Mouse (Mus musculus) midbrain, embryonic 14.5 days (tissue): ENCODE measurements around the gene Larp6. TPM values are rescaled to one million over a fixed set of nuclear protein-coding genes. Genes with fewer than 3 reads are reported as not detected.
A peak's percentile ranks its signal among the peaks of the same experiment; 100 is the strongest.

Source experiments
- ATAC-seq: fragments of 200-750 bp; cut with Nextera tagmentation; 2 replicates; pipeline ENCODE4 v1.8.0; 2017; ENCODE audit warnings: moderate number of reproducible peaks, moderate library complexity; ENCODE audit not compliant: low FRiP score, low TSS enrichment
- DNase-seq: peaks from one replicate; pipeline ENCODE4 v3.0.0-alpha.2; 2015
- H3K27ac ChIP-seq: fragments of 300-500 bp; sonication (generic); replicated peaks from 2 replicates; pipeline ENCODE4 v1.5.1; 2014; ENCODE audit warnings: mild to moderate bottlenecking, low read depth, low read length, moderate library complexity
- H3K27me3 ChIP-seq: fragments of 300-500 bp; sonication (generic); 2 replicates; pipeline ENCODE4 v1.6.1; 2014; ENCODE audit warnings: low read length, control low read depth, mixed read lengths; ENCODE audit not compliant: control insufficient read depth, insufficient read depth
- H3K36me3 ChIP-seq: fragments of 300-500 bp; sonication (generic); 2 replicates; pipeline ENCODE4 v1.6.1; 2014; ENCODE audit warnings: low read length, control low read depth; ENCODE audit not compliant: control insufficient read depth, insufficient read depth
- H3K4me1 ChIP-seq: fragments of 300-500 bp; sonication (generic); 2 replicates; pipeline ENCODE4 v1.6.1; 2014; ENCODE audit warnings: mild to moderate bottlenecking, antibody characterized with exemption, low read length, control low read depth; ENCODE audit not compliant: control insufficient read depth, insufficient read depth
- H3K4me2 ChIP-seq: fragments of 300-500 bp; sonication (generic); 2 replicates; pipeline ENCODE4 v1.6.1; 2014; ENCODE audit warnings: mild to moderate bottlenecking, low read length, moderate library complexity
- H3K4me3 ChIP-seq: fragments of 300-500 bp; sonication (generic); replicated peaks from 2 replicates; pipeline ENCODE4 v1.5.1; 2014; ENCODE audit warnings: low read depth, low read length
- H3K9ac ChIP-seq: fragments of 300-500 bp; sonication (generic); replicated peaks from 2 replicates; pipeline ENCODE4 v1.6.1; 2014; ENCODE audit warnings: mild to moderate bottlenecking, low read length, moderate library complexity
- H3K9me3 ChIP-seq: fragments of 300-500 bp; sonication (generic); 2 replicates; pipeline ENCODE4 v1.6.1; 2016; ENCODE audit warnings: low read length, control low read depth, mixed read lengths; ENCODE audit not compliant: control insufficient read depth
- WGBS: fragments of 180-500 bp; shearing (Covaris S2); extraction: QIAGEN DNeasy Blood & Tissue Kit; methylation state at CpG from one replicate; pipeline ENCODE4 v1.1.7; 2014; 5-methylcytosine and 5-hydroxymethylcytosine counted together
- polyA plus RNA-seq: library from polyadenylated mRNA; unstranded; fragments of >200 nt; fragmentation: Nextera tagmentation; extraction: Ambion mirVana; gene quantifications from 2 replicates; pipeline ENCODE4 v1.2.1, GENCODE M21; 2014

Larp6 gene
- polyA plus RNA-seq, 1 experiment from 2014 or later, result 13.7 TPM

GRCm38 (mm10) chr9:60746561-60746960 lies 33.8 kb downstream of the Larp6 start:
- Histone ChIP-seq H3K27ac (no peak overlapping the region), H3K9me3 (no peaks in the 10 kb centered on the region), H3K4me2 (no peak overlapping the region), H3K4me1 (no peaks in the 10 kb centered on the region), H3K4me3 (no peak overlapping the region), H3K36me3 (no peaks in the 10 kb centered on the region), H3K9ac (no peak overlapping the region), H3K27me3 (no peaks in the 10 kb centered on the region)
- no peak for DNase-seq
- 59% methylated on average over 6 of the region's 6 CpGs for WGBS
- no peak for ATAC-seq

- Histone ChIP-seq H3K36me3 (no peaks in the 10 kb centered on the region), H3K4me3 (no peak overlapping the region), H3K27ac (no peak overlapping the region), H3K4me2 (no peak overlapping the region), H3K9ac (no peak overlapping the region), H3K27me3 (no peaks in the 10 kb centered on the region), H3K4me1 (no peaks in the 10 kb centered on the region), H3K9me3 (no peaks in the 10 kb centered on the region)
- ATAC-seq, result no peak
- no peak for DNase-seq
- 94% methylated on average over 5 of the region's 5 CpGs for WGBS
Observed at GRCm38 (mm10) chr9:60747672-60748071, 34.9 kb downstream of the Larp6 start.

GRCm38 (mm10) chr9:60748191-60748590 lies 35.4 kb downstream of the Larp6 start:
- Histone ChIP-seq H3K4me1 (no peaks in the 10 kb centered on the region), H3K27ac (no peak overlapping the region), H3K9ac (no peak overlapping the region), H3K27me3 (no peaks in the 10 kb centered on the region), H3K4me2 (no peak overlapping the region), H3K9me3 (no peaks in the 10 kb centered on the region), H3K4me3 (no peak overlapping the region), H3K36me3 (no peaks in the 10 kb centered on the region)
- DNase-seq (no peak), ATAC-seq (no peak)
- 75% methylated on average over 2 of the region's 2 CpGs for WGBS

GRCm38 (mm10) chr9:60749105-60749504 lies 36.3 kb downstream of the Larp6 start:
- no peak for DNase-seq
- Histone ChIP-seq H3K27me3 (no peaks in the 10 kb centered on the region), H3K27ac (no peak overlapping the region), H3K9me3 (no peaks in the 10 kb centered on the region), H3K9ac (no peak overlapping the region), H3K36me3 (no peaks in the 10 kb centered on the region), H3K4me3 (no peak overlapping the region), H3K4me2 (no peak overlapping the region), H3K4me1 (no peaks in the 10 kb centered on the region)
- WGBS, result 87% methylated on average over 2 of the region's 2 CpGs
- no peak for ATAC-seq

GRCm38 (mm10) chr9:60751098-60751497 lies 38.3 kb downstream of the Larp6 start:
- no peaks in the 10 kb centered on the region for H3K36me3 ChIP-seq
- H3K4me2 ChIP-seq, result no peak overlapping the region
- no peak for DNase-seq
- no peak for ATAC-seq
- H3K4me3 ChIP-seq, result no peak overlapping the region
- no peak overlapping the region for H3K27ac ChIP-seq
- H3K9ac ChIP-seq, result no peak overlapping the region
- H3K9me3 ChIP-seq, result no peaks in the 10 kb centered on the region
- no peaks in the 10 kb centered on the region for H3K4me1 ChIP-seq
- no peaks in the 10 kb centered on the region for H3K27me3 ChIP-seq
- WGBS, result 90% methylated on average over 5 of the region's 5 CpGs

GRCm38 (mm10) chr9:60751971-60752370 lies 39.2 kb downstream of the Larp6 start:
- WGBS, result 76% methylated on average over 6 of the region's 6 CpGs
- no peak overlapping the region for H3K4me2 ChIP-seq

GRCm38 (mm10) chr9:60752636-60753035 lies 39.8 kb downstream of the Larp6 start:
- Histone ChIP-seq H3K4me1 (no peaks in the 10 kb centered on the region), H3K27ac (no peak overlapping the region), H3K36me3 (no peaks in the 10 kb centered on the region), H3K4me3 (no peak overlapping the region), H3K27me3 (no peaks in the 10 kb centered on the region), H3K4me2 (no peak overlapping the region), H3K9ac (no peak overlapping the region), H3K9me3 (no peaks in the 10 kb centered on the region)
- ATAC-seq (no peak), DNase-seq (no peak)

More at GRCm38 (mm10) chr9:60751971-60752370, 39.2 kb downstream of the Larp6 start:
- H3K9ac ChIP-seq, result no peak overlapping the region
- no peak overlapping the region for H3K4me3 ChIP-seq
- H3K27ac ChIP-seq, result no peak overlapping the region
- no peaks in the 10 kb centered on the region for H3K4me1 ChIP-seq
- no peak for ATAC-seq
- DNase-seq, result no peak
- no peaks in the 10 kb centered on the region for H3K36me3 ChIP-seq
- H3K9me3 ChIP-seq, result no peaks in the 10 kb centered on the region
- no peaks in the 10 kb centered on the region for H3K27me3 ChIP-seq

GRCm38 (mm10) chr9:60756258-60756657 lies 43.5 kb downstream of the Larp6 start:
- 36% methylated on average over 6 of the region's 6 CpGs for WGBS
- H3K4me2 ChIP-seq, result no peak overlapping the region
- no peaks in the 10 kb centered on the region for H3K36me3 ChIP-seq
- ATAC-seq (no peak), DNase-seq (peak; percentile 85)
- H3K27me3 ChIP-seq, result no peaks in the 10 kb centered on the region
- H3K27ac ChIP-seq, result no peak overlapping the region
- H3K4me1 ChIP-seq, result no peaks in the 10 kb centered on the region
- H3K4me3 ChIP-seq, result no peak overlapping the region
- H3K9ac ChIP-seq, result no peak overlapping the region
- no peaks in the 10 kb centered on the region for H3K9me3 ChIP-seq

GRCm38 (mm10) chr9:60756866-60757740 lies 44.3 kb downstream of the Larp6 start:
- no peaks in the 10 kb centered on the region for H3K9me3 ChIP-seq
- no peaks in the 10 kb centered on the region for H3K4me1 ChIP-seq
- no peaks in the 10 kb centered on the region for H3K27me3 ChIP-seq
- DNase-seq, result no peak
- H3K4me3 ChIP-seq, result no peak overlapping the region
- H3K27ac ChIP-seq, result no peak overlapping the region
- no peak for ATAC-seq
- no peak overlapping the region for H3K9ac ChIP-seq
- no peaks in the 10 kb centered on the region for H3K36me3 ChIP-seq
- WGBS, result 78% methylated on average over 15 of the region's 15 CpGs
- no peak overlapping the region for H3K4me2 ChIP-seq
